16 mouse cellular contexts compared by ENCODE assay signal in genomic region chr6:96089961-96090360, GRCm38 (mm10). TPM values are rescaled to one million over a fixed set of nuclear protein-coding genes. Genes with fewer than 3 reads are reported as not detected.
"Had no signal": no experiment of that assay in that cellular context is flagged by ENCODE, and none has a peak within 500 bp of the region (broad histone marks: within the 10 kb centered on the region; RNA-seq: fewer than 3 reads in every experiment).

No protein-coding gene starts in this region.

- H3K4me1 ChIP-seq: limb, embryonic 15.5 days; liver, embryonic 12.5 days; midbrain, embryonic 10.5 days; neural tube, embryonic 15.5 days had no signal

- ATAC-seq: intestine, postnatal 0 days; liver, embryonic 12.5 days had no signal

- H3K27me3 ChIP-seq: limb, embryonic 15.5 days; liver, embryonic 12.5 days; neural tube, embryonic 15.5 days had no signal

- H3K27ac ChIP-seq: limb, embryonic 15.5 days; liver, embryonic 12.5 days; midbrain, embryonic 10.5 days; neural tube, embryonic 15.5 days; stomach, postnatal 0 days had no signal

- H3K4me2 ChIP-seq: limb, embryonic 15.5 days; liver, embryonic 12.5 days; lung, embryonic 14.5 days; neural tube, embryonic 15.5 days had no signal

- H3K9ac ChIP-seq: limb, embryonic 15.5 days; liver, embryonic 12.5 days; lung, embryonic 14.5 days; neural tube, embryonic 15.5 days had no signal

- H3K36me3 ChIP-seq: limb, embryonic 15.5 days; liver, embryonic 12.5 days; midbrain, embryonic 10.5 days; neural tube, embryonic 15.5 days had no signal

- H3K9me3 ChIP-seq: limb, embryonic 15.5 days; liver, embryonic 12.5 days; midbrain, embryonic 10.5 days; neural tube, embryonic 15.5 days had no signal

- H3K4me3 ChIP-seq: limb, embryonic 15.5 days; liver, embryonic 12.5 days; midbrain, embryonic 10.5 days; myocyte; neural tube, embryonic 15.5 days had no signal

- DNase-seq: kidney, adult 8-10 months; kidney, postnatal 25 days; lung, embryonic 14.5 days; lung, postnatal 10 days; lung, postnatal 4 days; midbrain, embryonic 14.5 days; thymus, adult 18-20 months; thymus, postnatal 14 days had no signal

RNA-seq across cellular contexts. Expression of gene Fam19a1, which starts 23.0 kb away (rescaled TPM):
- total RNA-seq: megakaryocyte, adult 5-6 weeks had no signal
